Mouse (Mus musculus) gastrocnemius, postnatal 25 days (tissue): Measurements from ENCODE around the gene Hdc. TPM values are rescaled to one million over a fixed set of nuclear protein-coding genes. Genes with fewer than 3 reads are reported as not detected.

Source experiments
- DNase-seq: peaks from one replicate; pipeline ENCODE4 v3.0.0; 2022
- total RNA-seq, 2 experiments: library from RNA; stranded (reverse); gene quantifications; 1 replicate in 1 of 2; 2 replicates in 1 of 2; pipeline ENCODE4 v1.2.3; 2021

Gene Hdc
- total RNA-seq, 2 experiments from 2014 or later, result 0.13 to 1.3 TPM

DNA sequence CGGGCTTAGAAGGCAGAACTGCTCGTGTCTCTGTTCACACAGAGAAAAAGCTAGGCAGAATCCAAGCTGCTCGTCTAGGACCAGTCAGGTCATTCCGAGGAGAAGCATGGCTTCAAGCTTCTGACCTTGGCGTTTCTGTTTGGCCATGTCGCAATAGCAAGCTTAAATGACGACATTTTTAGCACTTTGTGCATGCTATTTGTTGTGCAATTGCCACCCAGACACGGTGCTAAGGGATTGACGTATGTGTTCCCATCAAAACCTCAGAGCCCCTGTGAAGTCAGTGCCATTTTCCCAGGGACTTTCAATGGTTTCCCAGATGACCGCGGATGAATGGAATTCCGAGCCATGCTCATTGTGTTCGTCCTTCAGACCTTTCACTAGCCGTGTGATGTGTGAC is 18.6 kb downstream of the Hdc start:
- DNase-seq, result no peak

DNA sequence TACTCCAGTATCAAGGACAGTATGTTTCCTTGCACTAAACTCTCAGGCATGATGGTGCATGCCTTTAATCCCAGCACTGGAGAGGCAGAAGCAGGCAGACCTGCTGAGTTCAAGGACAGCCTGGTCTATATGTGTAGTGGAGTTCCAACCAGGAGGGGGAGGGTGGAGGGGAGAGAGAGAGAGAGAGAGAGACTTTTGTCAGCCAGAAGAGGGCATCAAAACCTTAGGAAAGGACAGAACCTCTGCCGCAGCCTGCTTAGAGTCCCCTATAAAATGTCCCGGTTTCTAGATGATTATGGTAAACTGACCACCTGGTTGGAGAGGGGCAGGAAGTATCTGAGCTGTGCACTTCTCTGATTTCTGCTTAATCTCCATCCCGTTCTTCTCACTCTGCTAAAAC is 20.1 kb downstream of the Hdc start:
- DNase-seq, result no peak

- no peak for DNase-seq
Measured at GRCm38 (mm10) chr2:126598359-126598758, 20.7 kb downstream of the Hdc start.

DNA sequence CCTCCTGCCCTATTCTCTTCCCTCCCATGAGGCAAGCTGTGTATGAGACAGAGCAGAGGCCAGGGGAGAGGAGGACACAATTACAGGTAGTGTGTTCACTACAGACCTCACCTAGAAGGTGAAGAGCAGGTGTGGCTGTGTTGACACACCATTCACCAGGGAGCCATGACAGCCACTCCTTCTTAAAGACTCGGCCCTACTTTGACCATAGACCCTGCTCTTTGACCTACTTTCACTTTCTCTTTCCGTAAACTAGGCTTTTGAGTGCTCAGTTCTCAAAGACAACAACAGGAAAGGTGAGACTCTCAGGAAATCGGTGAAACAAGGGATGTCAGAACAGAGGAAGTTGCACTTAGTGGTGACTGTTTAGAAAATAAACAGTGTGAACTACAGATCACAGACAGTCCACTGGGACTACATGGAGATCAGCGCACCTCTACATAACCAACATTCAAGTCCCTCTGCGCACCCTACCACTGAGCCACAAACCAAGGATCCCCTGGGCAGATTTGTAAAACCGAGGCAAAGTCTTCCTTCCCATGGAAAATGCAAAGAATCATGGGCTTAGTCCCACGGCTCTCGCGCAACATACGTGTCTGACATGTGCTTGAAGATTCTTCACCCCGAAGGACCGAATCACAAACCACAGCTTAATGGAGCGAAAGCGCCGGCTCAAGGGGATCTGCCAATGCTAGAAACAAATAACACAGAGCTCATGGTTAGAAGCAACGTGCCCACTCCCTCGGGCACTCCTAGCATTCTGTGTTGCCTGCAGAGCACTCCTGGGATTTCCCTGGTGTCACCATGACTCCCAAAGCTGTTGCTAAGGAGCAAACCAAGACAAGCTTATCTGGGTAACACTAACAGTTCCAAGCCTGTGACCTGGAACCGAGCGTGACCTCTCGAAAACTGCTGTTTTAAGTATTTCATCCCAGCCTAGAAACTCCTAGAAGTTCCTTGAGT is 21.5 kb downstream of the Hdc start:
- DNase-seq, result no peak

DNA sequence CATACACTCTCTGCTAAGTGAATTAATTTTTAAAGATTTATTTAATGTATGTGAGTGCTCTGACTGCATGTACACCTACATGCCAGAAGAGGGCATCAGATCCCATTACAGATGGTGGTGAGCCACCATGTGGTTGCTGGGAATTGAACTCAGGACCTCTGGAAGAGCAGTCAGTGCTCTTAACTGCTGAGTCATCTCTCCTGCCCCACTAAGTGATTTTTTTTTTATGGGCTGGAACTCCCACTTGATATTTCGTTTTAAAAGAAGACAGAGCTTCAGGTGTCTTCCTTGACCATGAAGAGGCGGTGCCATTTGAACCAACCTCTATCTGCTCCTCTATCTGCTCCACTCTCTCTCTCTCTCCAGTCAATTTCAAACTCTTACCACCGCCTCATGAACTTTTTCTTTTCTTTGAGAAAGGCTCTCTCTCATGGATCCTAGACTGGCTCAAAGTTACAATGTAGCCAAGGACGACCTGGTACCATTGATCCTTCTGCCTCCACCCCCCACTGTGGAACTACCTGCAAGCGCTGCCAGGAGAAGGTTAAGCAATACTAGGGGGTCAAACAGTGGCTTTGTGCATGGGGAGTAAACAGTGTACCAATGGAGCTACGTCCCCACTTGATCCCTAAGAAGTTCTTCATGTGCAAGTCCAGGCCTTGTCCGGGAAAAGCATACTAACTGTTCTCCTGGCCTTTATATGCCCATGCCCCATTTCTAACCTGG is 22.6 kb downstream of the Hdc start:
- DNase-seq, result no peak

DNA sequence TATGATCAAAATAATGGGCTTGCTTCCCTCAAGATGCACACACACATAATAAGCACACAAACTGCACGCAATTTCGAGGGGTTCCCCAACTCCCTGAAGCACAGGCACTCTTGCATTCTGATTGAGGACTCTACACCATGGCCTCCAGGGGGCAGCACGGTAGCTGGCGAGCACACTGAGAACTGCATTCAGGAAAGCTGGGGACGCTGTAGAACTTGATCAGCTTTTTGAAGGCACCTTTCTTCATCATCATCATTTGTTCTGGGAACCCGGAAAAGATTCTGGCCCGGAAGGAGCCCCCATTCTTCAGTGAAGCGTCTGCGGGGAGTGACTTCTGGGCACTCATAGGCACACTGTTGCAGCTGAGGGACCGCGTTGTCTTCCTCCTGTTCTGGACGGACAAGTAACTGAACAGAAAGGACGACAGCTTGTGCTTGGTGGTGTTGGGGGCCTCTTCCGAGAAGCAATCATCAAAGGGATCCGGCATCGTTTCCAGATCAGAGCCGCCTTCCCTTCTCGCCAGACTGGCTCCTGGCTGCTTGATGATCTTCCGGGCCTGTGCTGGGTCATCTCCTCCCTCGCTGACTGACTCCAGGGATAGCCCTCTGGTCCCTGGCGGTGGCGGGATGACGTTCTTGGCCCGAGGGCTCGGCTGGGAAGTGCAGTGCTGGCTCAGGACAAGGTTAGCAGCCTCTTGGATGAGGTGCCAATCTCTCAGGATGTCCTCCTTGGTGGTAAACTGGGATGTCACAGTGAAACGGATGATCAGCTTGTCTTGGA is 25.1 kb downstream of the Hdc start:
- DNase-seq, result peak; percentile 29

GRCm38 (mm10) chr2:126591304-126591703 is 27.8 kb downstream of the Hdc start:
- no peak for DNase-seq

DNA sequence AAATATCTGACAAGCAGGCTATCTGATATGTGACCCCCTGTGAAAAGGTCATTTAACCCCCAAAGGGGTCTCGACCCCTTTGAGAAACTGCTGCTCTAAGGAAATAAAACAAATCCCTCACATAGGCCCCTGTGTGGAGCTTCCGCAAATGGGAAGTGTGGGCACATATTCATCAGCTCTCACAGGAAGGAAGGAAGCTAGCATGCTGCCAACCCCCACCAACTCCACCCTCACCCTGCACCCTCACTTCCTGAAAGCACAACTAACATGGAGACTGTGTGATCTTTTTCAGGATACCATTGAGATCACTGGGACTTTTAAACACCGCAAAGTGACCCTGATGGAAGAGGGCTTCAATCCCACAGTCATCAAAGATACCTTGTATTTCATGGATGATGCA is 31.6 kb downstream of the Hdc start:
- no peak for DNase-seq

DNA sequence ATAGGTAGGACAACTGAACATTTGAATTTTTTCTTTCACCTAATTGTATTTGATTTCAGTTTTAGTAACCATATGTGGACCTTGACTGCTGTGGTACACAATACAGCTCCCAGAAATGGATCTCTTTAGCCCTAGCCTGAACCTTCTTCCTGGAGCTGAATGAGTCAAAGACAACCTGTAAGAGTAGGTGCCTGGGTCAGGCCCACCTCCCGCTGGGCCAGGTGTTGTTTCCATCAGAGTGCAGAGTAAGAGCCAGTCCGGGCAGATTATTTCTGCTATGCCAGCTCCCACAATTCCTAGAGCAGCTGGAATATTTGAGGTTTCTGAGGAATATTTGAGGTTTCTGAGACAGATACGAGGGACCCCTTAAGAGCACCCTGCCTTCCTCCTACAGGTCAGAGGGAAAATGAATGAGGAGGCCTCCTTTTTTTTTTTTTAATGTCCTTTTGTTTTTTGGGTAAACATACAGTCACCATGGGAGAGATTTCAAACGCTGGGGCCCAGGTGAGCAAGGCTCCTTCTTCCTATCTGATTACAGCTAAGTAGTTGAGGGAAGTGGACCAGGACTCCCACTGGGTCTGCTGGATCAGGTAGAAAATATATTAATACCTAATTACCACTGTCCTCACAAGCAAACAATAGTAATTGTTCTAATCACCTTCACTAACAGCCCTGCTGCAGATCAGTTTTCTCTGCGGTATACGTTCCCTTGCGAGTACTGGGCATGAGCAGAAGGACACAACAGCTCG is 34.3 kb downstream of the Hdc start:
- no peak for DNase-seq

DNA sequence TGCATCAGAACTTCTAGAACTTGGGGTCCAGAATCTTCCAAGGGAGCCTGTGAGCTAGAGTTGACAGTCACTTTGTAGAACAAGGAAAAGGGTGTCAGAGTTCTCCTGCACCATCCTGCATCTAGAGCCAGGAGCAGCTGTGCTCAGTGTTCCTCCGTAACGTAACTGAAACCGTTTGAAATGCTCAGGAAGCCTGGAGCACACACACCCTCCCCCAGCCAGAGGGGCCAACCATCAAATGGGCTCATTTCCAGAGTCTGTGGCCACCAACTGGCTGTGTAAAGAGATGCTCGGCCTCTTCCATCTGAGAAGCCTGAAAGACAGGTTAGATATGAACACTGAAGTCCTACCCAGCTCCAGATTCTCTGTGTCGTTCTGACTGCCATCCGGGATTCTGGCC is 35.1 kb downstream of the Hdc start:
- DNase-seq, result no peak

GRCm38 (mm10) chr2:126579282-126579681 is 39.8 kb downstream of the Hdc start:
- no peak for DNase-seq

DNA sequence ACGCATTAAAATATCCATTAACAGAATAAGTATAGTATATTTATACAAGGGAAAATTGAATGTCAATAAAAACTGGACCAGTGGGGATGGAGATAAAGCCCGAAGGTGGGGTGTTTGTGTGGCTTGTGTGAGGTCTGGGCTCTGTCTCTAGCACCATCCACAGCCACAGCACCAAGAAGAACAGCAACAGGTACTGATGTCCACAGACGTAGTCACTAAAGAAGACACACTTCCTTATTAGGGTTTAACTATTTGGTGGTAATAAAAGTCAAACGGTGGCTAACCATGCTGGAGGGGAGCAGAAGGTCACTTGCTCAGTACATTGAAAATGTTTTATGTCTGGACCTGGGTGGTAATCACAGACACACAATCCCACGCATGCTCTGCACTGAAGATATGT is 41.7 kb downstream of the Hdc start:
- no peak for DNase-seq

DNA sequence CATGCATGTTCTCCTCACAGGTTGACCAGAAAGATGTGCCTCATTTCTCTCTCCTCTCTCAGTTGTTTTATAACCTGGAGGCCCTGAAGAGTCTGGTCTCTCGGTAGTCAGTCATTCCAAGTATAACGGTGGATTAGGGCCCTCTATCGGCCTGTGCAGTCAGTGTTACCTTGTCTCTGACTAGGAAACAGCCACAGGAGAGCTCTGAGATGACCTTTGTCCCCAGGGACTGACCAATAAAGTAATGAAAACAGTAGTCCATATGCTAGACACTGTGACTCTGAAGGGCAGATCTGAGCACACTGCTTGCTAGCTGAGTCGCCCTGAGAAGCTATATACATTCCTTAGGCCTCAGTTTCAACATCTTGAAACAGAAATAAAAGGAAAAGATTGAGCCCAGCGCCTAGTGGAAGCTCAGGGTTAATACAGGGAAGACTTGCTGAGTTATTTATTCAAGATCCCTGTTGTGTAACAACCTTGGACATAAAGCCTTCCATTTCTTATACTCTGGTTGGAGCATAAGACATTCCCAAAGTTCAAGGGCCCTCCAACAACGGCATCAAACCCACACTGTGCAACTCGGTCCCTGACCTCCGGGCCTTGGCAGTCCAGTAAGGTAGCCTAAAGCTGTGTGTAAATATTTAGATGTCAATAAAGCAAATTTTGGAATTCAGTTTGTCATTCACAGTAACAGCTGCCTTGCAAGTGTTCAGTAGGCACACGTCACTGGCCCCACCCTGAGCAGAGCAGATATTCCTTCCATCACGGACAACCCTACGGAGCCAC is 43.5 kb downstream of the Hdc start:
- no peak for DNase-seq

GRCm38 (mm10) chr2:126572747-126573146 is 46.4 kb downstream of the Hdc start:
- DNase-seq, result no peak

DNA sequence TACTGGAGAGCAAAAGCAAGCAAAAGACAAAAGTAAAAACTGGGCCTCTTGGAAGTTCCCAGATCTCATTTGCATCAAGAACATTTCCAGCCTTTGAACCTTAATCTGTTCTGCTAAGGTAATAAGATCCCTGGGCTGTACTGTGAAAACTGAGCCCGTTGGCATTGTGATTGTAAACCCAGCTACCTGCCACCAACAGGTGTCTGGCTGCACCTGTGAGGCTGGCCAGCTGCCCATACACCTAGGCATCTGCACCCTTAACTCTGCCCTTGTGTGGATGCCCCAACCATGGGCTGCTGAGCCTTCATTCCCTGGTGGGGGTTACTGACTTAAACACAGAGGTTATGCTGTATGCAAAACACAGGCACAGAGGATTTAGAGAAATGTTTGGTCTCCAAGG is 46.9 kb downstream of the Hdc start:
- no peak for DNase-seq

- DNase-seq, result no peak
Measured at GRCm38 (mm10) chr2:126563411-126564105, 55.5 kb downstream of the Hdc start.

DNA sequence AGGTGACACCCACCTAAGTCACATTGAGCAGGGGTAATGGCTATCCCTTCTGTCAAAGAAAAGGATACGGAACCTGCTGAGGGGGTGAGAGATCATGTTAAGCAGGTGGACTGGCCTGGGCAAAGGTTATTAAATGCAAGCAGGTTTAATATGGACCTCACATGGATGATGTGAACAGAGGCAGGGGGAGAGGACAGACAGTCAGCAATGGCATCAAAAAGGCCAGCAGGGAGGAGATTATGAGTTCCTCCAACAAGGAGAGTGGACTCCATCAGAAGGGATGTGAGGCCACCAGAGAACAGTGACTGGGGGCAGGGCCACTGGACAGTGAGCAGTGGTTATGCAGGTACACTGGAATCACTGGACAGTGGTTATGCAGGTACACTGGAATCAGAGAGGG is 59.0 kb downstream of the Hdc start:
- DNase-seq, result no peak

- DNase-seq, result no peak
Measured at GRCm38 (mm10) chr2:126555533-126555932, 63.6 kb downstream of the Hdc start.

DNA sequence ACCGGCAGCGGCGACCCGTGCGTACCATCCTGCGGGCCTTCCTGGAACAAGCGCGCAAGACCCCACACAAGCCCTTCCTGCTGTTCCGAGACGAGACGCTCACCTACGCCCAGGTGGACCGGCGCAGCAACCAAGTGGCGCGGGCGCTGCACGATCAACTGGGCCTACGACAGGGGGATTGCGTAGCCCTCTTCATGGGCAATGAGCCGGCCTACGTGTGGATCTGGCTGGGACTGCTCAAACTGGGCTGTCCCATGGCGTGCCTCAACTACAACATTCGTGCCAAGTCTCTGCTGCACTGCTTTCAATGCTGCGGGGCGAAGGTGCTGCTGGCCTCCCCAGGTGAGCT is 65.8 kb downstream of the Hdc start:
- no peak for DNase-seq
